Mouse (Mus musculus) frontal cortex, adult (tissue): Measurements from ENCODE around the gene Exosc2.

Source experiments
- ATAC-seq: cut with Nextera tagmentation; 2 replicates; pipeline ENCODE4 v1.9.2; 2017; ENCODE audit warnings: mild to moderate bottlenecking, moderate library complexity, mixed read lengths; ENCODE audit not compliant: low TSS enrichment

Exosc2 gene

GRCm38 (mm10) chr2:31670551-31671035 lies at the start of gene Exosc2:
Gene Exosc2, plus strand, starts transcription at chr2:31670715.
- peak; percentile 98 for ATAC-seq

GRCm38 (mm10) chr2:31633531-31633930 lies 37.0 kb upstream of the Exosc2 start:
- peak; percentile 84; the same call in 1 of the 2 replicates for ATAC-seq

GRCm38 (mm10) chr2:31635281-31636137 lies 35.0 kb upstream of the Exosc2 start:
- ATAC-seq = peak; percentile 31; the same call in 1 of the 2 replicates

GRCm38 (mm10) chr2:31636138-31636741 lies 34.3 kb upstream of the Exosc2 start:
- no peak for ATAC-seq

- ATAC-seq = no peak
These were observed 33.8 kb upstream of the Exosc2 start for GRCm38 (mm10) chr2:31636742-31637141.

- ATAC-seq = no peak
These were observed 33.2 kb upstream of the Exosc2 start for GRCm38 (mm10) chr2:31637311-31637710.

GRCm38 (mm10) chr2:31637807-31638206 lies 32.7 kb upstream of the Exosc2 start:
- no peak for ATAC-seq

GRCm38 (mm10) chr2:31638581-31639465 lies 31.7 kb upstream of the Exosc2 start:
- ATAC-seq = no peak

- ATAC-seq = no peak
These were observed 31.1 kb upstream of the Exosc2 start for GRCm38 (mm10) chr2:31639466-31639760.

GRCm38 (mm10) chr2:31639901-31640608 lies 30.5 kb upstream of the Exosc2 start, which contains the start of gene Prdm12:
Gene Prdm12, plus strand, starts transcription at chr2:31640037.
- ATAC-seq = no peak

- no peak for ATAC-seq
These were observed 29.7 kb upstream of the Exosc2 start for GRCm38 (mm10) chr2:31640609-31641507.

- ATAC-seq = no peak
These were observed 29.0 kb upstream of the Exosc2 start for GRCm38 (mm10) chr2:31641508-31641830.

GRCm38 (mm10) chr2:31641929-31642328 lies 28.6 kb upstream of the Exosc2 start:
- ATAC-seq = no peak

GRCm38 (mm10) chr2:31653971-31654853 lies 16.3 kb upstream of the Exosc2 start:
- ATAC-seq = peak; percentile 90

GRCm38 (mm10) chr2:31654854-31655559 lies 15.5 kb upstream of the Exosc2 start:
- 0 out of 2 replicates have a peak, but pooled peaks have one; percentile 3 for ATAC-seq

GRCm38 (mm10) chr2:31656374-31656773 lies 14.1 kb upstream of the Exosc2 start:
- ATAC-seq = no peak

- no peak for ATAC-seq
These were observed 7.3 kb upstream of the Exosc2 start for GRCm38 (mm10) chr2:31662939-31663803.

GRCm38 (mm10) chr2:31663804-31664180 lies 6.7 kb upstream of the Exosc2 start:
- ATAC-seq = no peak
